Comparison of ENCODE assay signal across 8 mouse cellular contexts in the genomic region with DNA sequence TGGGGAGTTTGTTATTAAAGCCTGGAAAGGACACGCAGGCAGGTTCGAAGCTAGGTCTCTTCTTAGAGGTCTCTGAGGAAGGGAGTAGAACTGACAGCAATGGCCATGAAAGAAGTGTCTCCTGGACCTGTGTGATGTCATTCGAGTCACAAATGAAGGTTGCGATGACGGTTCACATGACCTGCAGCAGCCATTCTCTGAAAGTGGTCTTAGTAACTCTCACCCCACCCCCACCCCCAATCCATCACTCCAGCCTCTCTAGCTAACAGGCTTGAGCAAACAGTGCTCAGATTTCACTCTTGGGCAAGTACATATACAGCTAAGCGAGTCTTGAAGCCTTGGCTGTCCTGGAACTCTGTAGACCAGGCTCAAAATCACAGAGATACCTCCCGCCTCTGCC. TPM values are rescaled to one million over a fixed set of nuclear protein-coding genes. Genes with fewer than 3 reads are reported as not detected.
DNase-seq lines count a peak whose midpoint lies in the region; ATAC-seq and TF ChIP-seq lines count a peak whose summit lies in the region.

No protein-coding gene starts in this region.

- DNase-seq in gastrocnemius, adult 2 months, result no peak
- DNase-seq in gastrocnemius, postnatal 14 days, result no peak
- no peak for DNase-seq in MEL (ENCODE audit: low read depth, low spot score)
- no peak for DNase-seq in midbrain, embryonic 11.5 days (ENCODE audit: low spot score, missing footprints)
- no peak for DNase-seq in gastrocnemius, postnatal 4 days (ENCODE audit: low spot score in 2 of 2)
- no peak for DNase-seq in thymus, postnatal 14 days
- no peak for DNase-seq in ovary, adult 18-20 months (ENCODE audit: low spot score)

- peak overlapping the region; percentile 84 for H3K9ac ChIP-seq in MEL (ENCODE audit: control insufficient read depth, low read depth, low read length, poor library complexity, severe bottlenecking)
- 0 out of 2 replicates have a peak overlapping the region, but pooled peaks have one; percentile 65 for H3K9ac ChIP-seq in hindbrain, embryonic 12.5 days
- peak overlapping the region; percentile 75; the same call in 1 of the 2 replicates for H3K9ac ChIP-seq in midbrain, embryonic 11.5 days (ENCODE audit: low read length)

- H3K27ac ChIP-seq in gastrocnemius, adult 2 months, result peak overlapping the region; percentile 89
- H3K27ac ChIP-seq in MEL (ENCODE audit: control insufficient read depth, low read depth, low read length), result peak overlapping the region; percentile 55
- H3K27ac ChIP-seq in hindbrain, embryonic 12.5 days, result no peak overlapping the region
- no peak overlapping the region for H3K27ac ChIP-seq in midbrain, embryonic 11.5 days (ENCODE audit: low read depth, low read length)

- peaks cover 3 to 16% of the 10 kb centered on the region in 2 experiments for H3K4me1 ChIP-seq in MEL (ENCODE audit: control insufficient read depth in 1 of 2, insufficient read depth in 2 of 2, low read length in 2 of 2)
- H3K4me1 ChIP-seq in hindbrain, embryonic 12.5 days, result peaks cover 11% of the 10 kb centered on the region
- H3K4me1 ChIP-seq in midbrain, embryonic 11.5 days (ENCODE audit: control insufficient read depth, insufficient read depth, low read length), result no peaks in the 10 kb centered on the region

- H3K27me3 ChIP-seq in MEL (ENCODE audit: control insufficient read depth in 1 of 2, insufficient read depth in 2 of 2, low read length in 2 of 2), result no peaks in the 10 kb centered on the region
- H3K27me3 ChIP-seq in hindbrain, embryonic 12.5 days, result no peaks in the 10 kb centered on the region
- H3K27me3 ChIP-seq in midbrain, embryonic 11.5 days (ENCODE audit: control insufficient read depth, insufficient read depth, low read length), result no peaks in the 10 kb centered on the region

- TF ChIP-seq EP300 in MEL (IDR thresholded peaks at IDR 0.05; ENCODE audit: low read depth in 1 of 2, low read length in 2 of 2), result no peak

- no peak for TF ChIP-seq RAD21 in MEL (IDR thresholded peaks at IDR 0.05; ENCODE audit: low read depth, low read length)

- no peaks in the 10 kb centered on the region for H3K9me3 ChIP-seq in MEL (replicated peaks; ENCODE audit: insufficient read depth, low read length)
- peaks cover 13% of the 10 kb centered on the region for H3K9me3 ChIP-seq in hindbrain, embryonic 12.5 days (replicated peaks)
- peaks cover 4% of the 10 kb centered on the region; the same call in 1 of the 2 replicates for H3K9me3 ChIP-seq in midbrain, embryonic 11.5 days (ENCODE audit: control insufficient read depth, low read length)

- TF ChIP-seq CTCF in gastrocnemius, adult 2 months (IDR thresholded peaks at IDR 0.05), result no peak
- no peak for TF ChIP-seq CTCF in MEL (IDR thresholded peaks at IDR 0.05 in 2 of 3, conservative IDR thresholded peaks at IDR 0.05 in 1 of 3; ENCODE audit: control insufficient read depth in 1 of 3, insufficient read depth in 1 of 3, low read depth in 2 of 3, low read length in 3 of 3, poor library complexity in 1 of 3, severe bottlenecking in 1 of 3)

- 63% methylated on average over 7 of the region's 7 CpGs for WGBS in hindbrain, embryonic 12.5 days
- 79% methylated on average over 7 of the region's 7 CpGs for WGBS in midbrain, embryonic 11.5 days

- TF ChIP-seq POLR2A in MEL (IDR thresholded peaks at IDR 0.05; ENCODE audit: control insufficient read depth in 1 of 2, insufficient read depth in 1 of 2, low read depth in 1 of 2, low read length in 2 of 2, poor library complexity in 1 of 2), result no peak

- peaks cover 13% of the 10 kb centered on the region for H3K79me2 ChIP-seq in MEL (ENCODE audit: control insufficient read depth, insufficient read depth, low read length, poor library complexity)

- H3K4me2 ChIP-seq in hindbrain, embryonic 12.5 days (replicated peaks), result peak overlapping the region; percentile 68
- peak overlapping the region; percentile 78 for H3K4me2 ChIP-seq in midbrain, embryonic 11.5 days

- no peak for ATAC-seq in hindbrain, embryonic 12.5 days (ENCODE audit: low FRiP score)
- peak; percentile 5; the same call in 1 of the 2 replicates for ATAC-seq in midbrain, embryonic 11.5 days (ENCODE audit: low FRiP score)

- intact Hi-C loops in gastrocnemius, adult 2 months (cut with DNase I), result loop anchor here (5.0 kb wide), 1 partner anchor 96 kb away; the partner anchor contains the start of gene Nupr1l
- intact Hi-C loops in gastrocnemius, postnatal 14 days (cut with DNase I; ENCODE audit: low total_unique reads), result no loop called here

- H3K4me3 ChIP-seq in gastrocnemius, adult 2 months, result peak overlapping the region; percentile 88
- H3K4me3 ChIP-seq in MEL (ENCODE audit: control insufficient read depth in 1 of 2, insufficient read depth in 1 of 2, low read depth in 2 of 2, low read length in 2 of 2), result peak overlapping the region; percentile 82 to 96
- 0 out of 2 replicates have a peak overlapping the region, but pooled peaks have one; percentile 55 for H3K4me3 ChIP-seq in hindbrain, embryonic 12.5 days
- H3K4me3 ChIP-seq in midbrain, embryonic 11.5 days (ENCODE audit: low read depth, low read length), result peak overlapping the region; percentile 52; the same call in 1 of the 2 replicates

- peaks cover 0 to 7% of the 10 kb centered on the region in 2 experiments; a peak in 2 of 4 replicates for H3K36me3 ChIP-seq in MEL (ENCODE audit: control insufficient read depth in 1 of 2, insufficient read depth in 2 of 2, low read length in 2 of 2)
- H3K36me3 ChIP-seq in hindbrain, embryonic 12.5 days, result 0 out of 2 replicates have a peak, but pooled peaks cover 3% of the 10 kb centered on the region
- H3K36me3 ChIP-seq in midbrain, embryonic 11.5 days (ENCODE audit: control insufficient read depth, insufficient read depth, low read length), result no peaks in the 10 kb centered on the region

TF ChIP-seq in MEL, 35 proteins besides CTCF, POLR2A, EP300 and RAD21:
- TF ChIP-seq NELFE (IDR thresholded peaks at IDR 0.05; ENCODE audit: low read depth, low read length) (no peak), USF1 (IDR thresholded peaks at IDR 0.05; ENCODE audit: low read depth, low read length) (no peak), USF2 (IDR thresholded peaks at IDR 0.05; ENCODE audit: borderline replicate concordance in 1 of 2, insufficient read depth in 1 of 2, low read depth in 1 of 2, low read length in 2 of 2) (no peak), ZC3H11A (IDR thresholded peaks at IDR 0.05; ENCODE audit: low read depth, low read length) (no peak), MYB (IDR thresholded peaks at IDR 0.05; ENCODE audit: low read depth, low read length) (no peak), TCF12 (IDR thresholded peaks at IDR 0.05; ENCODE audit: low read depth, low read length) (no peak), GATA1 (IDR thresholded peaks at IDR 0.05; ENCODE audit: low read depth, low read length) (no peak), ZMIZ1 (IDR thresholded peaks at IDR 0.05; ENCODE audit: low read depth, low read length) (no peak), GABPA (IDR thresholded peaks at IDR 0.05; ENCODE audit: low read depth, low read length) (no peak), SIN3A (IDR thresholded peaks at IDR 0.05; ENCODE audit: low read length) (no peak), JUND (IDR thresholded peaks at IDR 0.05; ENCODE audit: low read depth, low read length) (no peak), NRF1 (IDR thresholded peaks at IDR 0.05; ENCODE audit: insufficient read depth, low read depth, low read length, poor library complexity, severe bottlenecking) (no peak), MAX (IDR thresholded peaks at IDR 0.05; ENCODE audit: low read length) (no peak)

RNA-seq across cellular contexts. Expression of gene Gusb, which starts 0.4 kb away (rescaled TPM):
- 1 to 10 TPM; 5.6 to 8.3 TPM for total RNA-seq in gastrocnemius, adult 2 months (2021)
- 10 to 100 TPM; 10.6 to 13.4 TPM for total RNA-seq in gastrocnemius, postnatal 14 days (2021)
- total RNA-seq in MEL (2012; rRNA removed), result 37.8 and 44.4 TPM in 2 replicates
- polyA plus RNA-seq in MEL (2012; ENCODE audit: insufficient read depth in 1 of 2, insufficient read length in 2 of 2, low read depth in 1 of 2, low replicate concordance in 2 of 2, missing spikeins in 1 of 2), result 100 to 1,000 TPM in 1 of 2 experiments, 10 to 100 TPM in 1; 54.2 to 107 TPM
- 31.4 and 31.5 TPM in 2 replicates for polyA plus RNA-seq in hindbrain, embryonic 12.5 days (2016; fragmentation: Nextera tagmentation; extraction: Ambion mirVana)
- 31.8 and 33.9 TPM in 2 replicates for polyA plus RNA-seq in midbrain, embryonic 11.5 days (2014; fragmentation: Nextera tagmentation; extraction: Ambion mirVana)
- total RNA-seq in gastrocnemius, postnatal 4 days (2021), result 10 to 100 TPM; 25.1 to 28.6 TPM

RNA-seq across cellular contexts. Expression of gene Asl, which starts 25.8 kb away (rescaled TPM):
- 10 to 100 TPM in 1 of 2 experiments, 1 to 10 TPM in 1; 9.3 to 13.2 TPM for total RNA-seq in gastrocnemius, adult 2 months (2021)
- total RNA-seq in gastrocnemius, postnatal 14 days (2021), result 10 to 100 TPM; 12.5 to 15.8 TPM
- 15.8 and 17.3 TPM in 2 replicates for total RNA-seq in MEL (2012; rRNA removed)
- 10 to 100 TPM in 1 of 2 experiments, not detected in 1; 26.7 TPM for polyA plus RNA-seq in MEL (2012; ENCODE audit: insufficient read depth in 1 of 2, insufficient read length in 2 of 2, low read depth in 1 of 2, low replicate concordance in 2 of 2, missing spikeins in 1 of 2)
- polyA plus RNA-seq in hindbrain, embryonic 12.5 days (2016; fragmentation: Nextera tagmentation; extraction: Ambion mirVana), result 23.5 and 34.7 TPM in 2 replicates
- 24.2 and 30.1 TPM in 2 replicates for polyA plus RNA-seq in midbrain, embryonic 11.5 days (2014; fragmentation: Nextera tagmentation; extraction: Ambion mirVana)
- 10 to 100 TPM; 13.0 to 14.8 TPM for total RNA-seq in gastrocnemius, postnatal 4 days (2021)

RNA-seq across cellular contexts. Expression of gene Crcp, which starts 25.9 kb away (rescaled TPM):
- total RNA-seq in gastrocnemius, adult 2 months (2021), result 10 to 100 TPM; 18.7 to 19.3 TPM
- 10 to 100 TPM; 11.1 to 12.6 TPM for total RNA-seq in gastrocnemius, postnatal 14 days (2021)
- total RNA-seq in MEL (2012; rRNA removed), result 60.9 and 69.6 TPM in 2 replicates
- polyA plus RNA-seq in MEL (2012; ENCODE audit: insufficient read depth in 1 of 2, insufficient read length in 2 of 2, low read depth in 1 of 2, low replicate concordance in 2 of 2, missing spikeins in 1 of 2), result 10 to 100 TPM in 1 of 2 experiments, not detected in 1; 56.2 TPM
- 53.3 and 56.0 TPM in 2 replicates for polyA plus RNA-seq in hindbrain, embryonic 12.5 days (2016; fragmentation: Nextera tagmentation; extraction: Ambion mirVana)
- polyA plus RNA-seq in midbrain, embryonic 11.5 days (2014; fragmentation: Nextera tagmentation; extraction: Ambion mirVana), result 41.1 and 42.7 TPM in 2 replicates
- total RNA-seq in gastrocnemius, postnatal 4 days (2021), result 10 to 100 TPM; 14.4 to 16.3 TPM

Comparison
In these comparisons a context has a peak if more than half of its experiments do, and no peak if none do; other contexts are left out.
1. H3K27ac ChIP-seq: peak in gastrocnemius, adult 2 months (single experiment) and MEL (single experiment); none in hindbrain, embryonic 12.5 days (single experiment) and midbrain, embryonic 11.5 days (single experiment).
2. Peak in every context shown above with its lines, with median percentiles within 50 percentile points of each other: H3K4me3 ChIP-seq and H3K9ac ChIP-seq.